Mouse (Mus musculus) E14TG2a.4 (cell line): ENCODE data around the gene Rpl23.

Experiments
- CTCF ChIP-seq: conservative IDR thresholded peaks from 2 replicates; pipeline ENCODE4 v1.5.1; 2014; ENCODE audit warnings: low read length
- NANOG ChIP-seq: IDR thresholded peaks from 2 replicates; pipeline ENCODE4 v1.6.1; 2014; ENCODE audit warnings: borderline replicate concordance, low read length, mixed read lengths

DNA sequence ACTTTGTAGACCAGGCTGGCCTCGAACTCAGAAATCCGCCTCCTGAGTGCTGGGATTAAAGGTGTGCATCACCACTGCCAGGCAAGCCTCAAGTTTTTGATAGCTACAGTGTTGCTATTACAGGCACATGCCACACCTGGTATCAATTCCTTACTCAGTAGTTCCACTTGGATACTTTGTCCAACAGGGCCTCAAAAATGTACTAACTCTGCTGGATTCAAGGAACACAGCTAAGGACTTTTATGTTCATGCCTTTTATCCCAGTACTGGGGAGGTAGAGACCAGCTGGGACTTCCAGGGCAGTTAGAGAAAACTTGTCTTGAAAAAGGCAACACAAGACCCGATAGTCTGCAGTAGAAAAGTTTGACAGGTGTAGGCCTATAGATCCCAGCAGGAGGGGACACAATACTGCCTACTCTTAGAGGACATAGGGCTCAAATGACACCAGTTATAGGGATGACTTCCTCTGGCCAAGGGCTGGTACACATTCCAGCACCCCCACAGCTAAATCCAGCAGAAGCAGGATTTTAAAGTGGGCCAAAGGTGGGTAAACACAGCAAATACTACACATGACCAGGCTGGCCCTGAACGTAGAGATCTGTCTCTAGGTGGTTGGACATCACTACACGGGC is 5.6 kb downstream of the Rpl23 start:
- TF ChIP-seq CTCF (no peak), NANOG (no peak)
